Mouse (Mus musculus): ENCODE measurements at regions not wholly inside any gene's neighbourhood (a gene's known extent, or its start where the extent isn't known, plus 50 kb on each side); places are given as distances from the start of the nearest gene placed in this dataset.

DNA sequence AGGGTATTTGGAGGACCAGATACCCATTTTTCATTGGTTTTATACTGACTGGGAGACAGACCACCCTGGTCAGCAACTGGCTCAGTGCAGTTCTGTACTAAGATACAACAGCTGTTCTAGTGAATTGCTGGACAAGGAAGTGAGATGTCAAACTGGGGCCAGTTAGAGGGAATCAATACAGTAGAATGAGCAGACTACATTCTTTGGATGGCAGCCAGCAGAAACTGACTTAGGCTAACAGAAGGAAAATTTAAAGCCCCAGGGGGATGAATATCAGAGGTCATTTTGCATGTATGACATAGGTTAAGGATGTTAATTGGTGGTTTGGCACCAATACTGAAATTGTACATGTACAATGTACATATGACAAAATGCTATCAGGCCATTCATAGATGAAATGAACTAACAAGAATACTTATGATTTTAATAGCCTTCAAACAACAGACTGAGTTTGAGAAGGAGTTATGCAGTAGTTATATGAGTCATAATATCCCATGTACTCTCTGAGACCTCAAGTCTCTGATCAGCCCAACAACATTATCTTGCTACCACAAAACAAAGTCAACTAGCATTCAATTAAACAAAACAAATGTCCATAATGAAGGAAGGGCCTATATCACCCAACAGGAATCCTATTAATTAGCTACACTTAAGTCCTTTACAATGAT is 910.3 kb downstream of the Gsdmc2 start:
- TF ChIP-seq CTCF (IDR thresholded peaks at IDR 0.05; ENCODE audit: extremely low read depth, insufficient read depth, insufficient read length, insufficient replicate concordance): no peak
- TF ChIP-seq POLR2A (IDR thresholded peaks at IDR 0.05; ENCODE audit: low read depth, low read length): no peak

All from spleen, adult 2 months (tissue).